Mouse (Mus musculus): ENCODE data around the gene Srsf9. TPM values are rescaled to one million over a fixed set of nuclear protein-coding genes. Genes with fewer than 3 reads are reported as not detected.
A peak's percentile ranks its signal among the peaks of the same experiment; 100 is the strongest.

Gene Srsf9
- polyA plus RNA-seq (2015; fragmentation: Nextera tagmentation; extraction: Ambion mirVana): 121 and 129 TPM in 2 replicates

DNA sequence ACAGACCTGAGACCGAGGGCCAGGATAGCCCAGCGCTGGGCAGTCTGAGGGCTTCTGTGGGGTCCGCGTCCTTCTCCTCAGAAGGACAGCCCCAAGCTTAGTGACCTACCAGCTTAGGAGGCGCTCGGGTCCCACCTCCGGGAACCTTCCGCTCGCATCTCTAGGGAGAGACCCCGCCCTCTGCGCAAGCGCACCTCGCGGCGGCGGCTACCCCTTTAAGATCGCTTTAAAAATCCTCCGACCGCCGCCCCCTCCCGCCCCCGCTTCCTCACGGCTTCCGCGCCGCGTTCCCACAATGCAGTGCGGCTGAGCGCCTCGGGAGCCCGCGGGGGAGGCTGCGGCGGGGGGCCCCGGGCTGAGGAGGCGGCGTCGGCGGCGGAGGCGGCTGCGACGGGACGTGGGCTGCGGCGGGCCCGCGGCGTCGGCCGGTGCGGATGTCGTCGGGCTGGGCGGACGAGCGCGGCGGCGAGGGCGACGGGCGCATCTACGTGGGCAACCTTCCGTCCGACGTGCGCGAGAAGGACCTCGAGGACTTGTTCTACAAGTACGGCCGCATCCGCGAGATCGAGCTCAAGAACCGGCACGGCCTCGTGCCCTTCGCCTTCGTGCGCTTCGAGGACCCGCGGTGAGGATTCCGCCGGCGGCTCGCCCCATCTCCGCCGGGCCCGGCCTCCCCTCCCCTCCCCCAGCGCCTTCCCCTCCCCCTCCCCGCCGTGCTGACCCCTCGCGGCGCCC lies at the start of gene Srsf9:
TSS of gene Srsf9 (plus strand) at position 303 of the 735 bp plus-strand sequence.
- peaks cover 9% of the 10 kb centered on the region; the same call in 1 of the 2 replicates for H3K36me3 ChIP-seq (ENCODE audit: control insufficient read depth, insufficient read depth, low read length)
- H3K4me2 ChIP-seq (replicated peaks; ENCODE audit: low read depth): peak within 1 kb of the TSS; percentile 98
- TF ChIP-seq CTCF (IDR thresholded peaks at IDR 0.05; ENCODE audit: low read depth) (no peak), EP300 (optimal IDR thresholded peaks at IDR 0.05) (no peak)
- H3K9me3 ChIP-seq (ENCODE audit: control insufficient read depth, low read length): no peaks in the 10 kb centered on the region
- peaks cover 4% of the 10 kb centered on the region for H3K4me1 ChIP-seq (replicated peaks; ENCODE audit: control insufficient read depth, insufficient read depth)
- ATAC-seq (ENCODE audit: low FRiP score, low TSS enrichment): peak; percentile 94
- H3K9ac ChIP-seq (ENCODE audit: low read length): peak within 1 kb of the TSS; percentile 87
- WGBS: under 1% methylated on average over 50 of the region's 97 CpGs
- peak within 1 kb of the TSS; percentile 88 for H3K27ac ChIP-seq (replicated peaks)
- peak within 1 kb of the TSS; percentile 83 for H3K4me3 ChIP-seq (ENCODE audit: low read depth, low read length)
- peak; percentile 95 for DNase-seq (ENCODE audit: low spot score)
- no peaks in the 10 kb centered on the region for H3K27me3 ChIP-seq (ENCODE audit: control insufficient read depth, insufficient read depth, low read length)

DNA sequence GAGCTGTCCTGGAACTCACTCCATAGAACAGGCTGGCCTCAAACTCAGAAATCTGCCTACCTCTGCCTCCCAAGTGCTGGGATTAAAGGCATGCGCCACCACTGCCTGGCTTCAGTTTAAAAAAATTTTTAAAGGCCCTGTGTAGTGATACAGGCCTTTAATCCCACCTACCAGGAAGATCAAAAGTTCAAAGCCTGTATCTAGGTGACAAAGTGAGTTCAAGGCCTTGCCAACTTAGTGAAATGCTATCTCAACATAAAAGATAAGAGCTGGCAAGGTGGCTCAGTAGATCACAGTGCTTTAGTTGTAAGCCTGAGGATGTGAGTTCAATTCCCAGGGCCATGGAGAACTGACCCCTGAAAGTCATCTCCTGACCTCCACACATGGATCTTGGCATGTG lies 48.9 kb upstream of the Srsf9 start:
- DNase-seq (ENCODE audit: low spot score): no peak
- H3K4me3 ChIP-seq (ENCODE audit: low read depth, low read length): no peak overlapping the region
- H3K36me3 ChIP-seq (ENCODE audit: control insufficient read depth, insufficient read depth, low read length): no peaks in the 10 kb centered on the region
- H3K4me1 ChIP-seq (replicated peaks; ENCODE audit: control insufficient read depth, insufficient read depth): peaks cover 6% of the 10 kb centered on the region
- WGBS: 58% methylated on average over 1 of the region's 1 CpGs
- no peaks in the 10 kb centered on the region for H3K9me3 ChIP-seq (ENCODE audit: control insufficient read depth, low read length)
- no peaks in the 10 kb centered on the region for H3K27me3 ChIP-seq (ENCODE audit: control insufficient read depth, insufficient read depth, low read length)
- no peak overlapping the region for H3K27ac ChIP-seq (replicated peaks)
- ATAC-seq (ENCODE audit: low FRiP score, low TSS enrichment): no peak
- TF ChIP-seq CTCF (IDR thresholded peaks at IDR 0.05; ENCODE audit: low read depth) (no peak), EP300 (optimal IDR thresholded peaks at IDR 0.05) (no peak)
- H3K4me2 ChIP-seq (replicated peaks; ENCODE audit: low read depth): no peak overlapping the region
- no peak overlapping the region for H3K9ac ChIP-seq (ENCODE audit: low read length)

DNA sequence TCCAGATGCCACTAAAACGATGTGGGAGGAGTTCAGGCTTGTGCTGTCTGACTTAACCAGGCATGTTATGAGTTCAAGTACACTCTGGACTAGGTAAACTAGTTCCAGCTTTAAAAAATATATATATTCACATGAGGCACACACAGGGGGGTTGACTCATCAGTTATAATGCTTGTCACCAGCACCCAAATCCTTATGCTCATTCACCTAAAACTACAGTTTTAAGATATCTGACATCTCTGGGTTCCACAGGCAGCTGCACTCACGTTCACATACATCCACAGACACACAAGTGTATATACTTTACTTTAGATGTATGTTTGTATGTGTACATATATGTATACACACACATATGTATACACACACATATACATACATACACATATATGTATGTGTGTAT lies 48.2 kb upstream of the Srsf9 start:
- Histone ChIP-seq H3K27me3 (ENCODE audit: control insufficient read depth, insufficient read depth, low read length) (no peaks in the 10 kb centered on the region), H3K9me3 (ENCODE audit: control insufficient read depth, low read length) (no peaks in the 10 kb centered on the region), H3K4me1 (replicated peaks; ENCODE audit: control insufficient read depth, insufficient read depth) (peaks cover 3% of the 10 kb centered on the region; the same call in 1 of the 2 replicates), H3K36me3 (ENCODE audit: control insufficient read depth, insufficient read depth, low read length) (no peaks in the 10 kb centered on the region), H3K4me2 (replicated peaks; ENCODE audit: low read depth) (no peak overlapping the region), H3K27ac (replicated peaks) (no peak overlapping the region), H3K9ac (ENCODE audit: low read length) (no peak overlapping the region), H3K4me3 (ENCODE audit: low read depth, low read length) (no peak overlapping the region)
- ATAC-seq (ENCODE audit: low FRiP score, low TSS enrichment) (no peak), DNase-seq (ENCODE audit: low spot score) (no peak)
- no peak for TF ChIP-seq EP300 (optimal IDR thresholded peaks at IDR 0.05)
- TF ChIP-seq CTCF (IDR thresholded peaks at IDR 0.05; ENCODE audit: low read depth): no peak
- WGBS: 60% methylated on average over 2 of the region's 2 CpGs

DNA sequence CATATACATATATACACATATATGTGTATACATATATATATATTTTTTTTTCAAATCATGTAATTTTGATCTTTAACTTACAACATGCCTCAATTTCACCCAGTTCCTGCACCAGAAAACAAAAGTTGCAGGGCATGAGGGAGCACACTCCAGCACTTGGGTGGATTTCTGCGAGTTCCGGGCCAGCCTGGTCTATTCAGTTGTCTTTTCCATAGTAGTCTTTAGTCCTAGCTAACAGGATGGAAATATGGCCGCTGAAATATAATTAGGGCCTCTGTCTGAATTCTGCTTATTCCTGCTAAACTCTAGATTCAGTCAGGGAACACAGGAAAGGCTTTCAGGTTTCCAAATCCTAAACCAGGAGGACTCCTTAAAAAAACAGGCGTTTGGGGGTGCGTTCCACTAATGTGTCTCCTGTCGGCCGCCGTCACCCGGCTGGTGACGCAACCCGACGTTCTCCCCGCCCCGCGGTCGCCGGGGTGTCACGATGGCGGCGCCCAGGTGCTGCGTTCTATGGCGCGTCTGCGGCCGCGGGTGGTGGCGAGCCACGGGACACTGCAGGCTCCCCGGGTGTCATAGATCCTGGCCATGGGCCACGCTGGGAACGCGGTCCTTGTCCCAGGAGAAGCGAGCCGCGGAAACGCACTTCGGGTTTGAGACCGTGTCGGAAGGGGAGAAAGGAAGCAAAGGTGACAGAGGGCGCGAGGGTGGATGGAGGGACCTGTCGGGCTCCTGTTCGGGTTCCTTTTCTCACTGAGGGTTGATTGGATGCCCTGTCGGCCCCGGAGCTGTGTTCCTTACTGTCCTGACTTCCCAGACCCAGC lies 47.5 kb upstream of the Srsf9 start, which contains the start of gene Coq5:
TSS of gene Coq5 (plus strand) at position 441 of the 824 bp plus-strand sequence.
- Histone ChIP-seq H3K9me3 (ENCODE audit: control insufficient read depth, low read length) (no peaks in the 10 kb centered on the region), H3K9ac (ENCODE audit: low read length) (peak within 1 kb of the TSS; percentile 89), H3K36me3 (ENCODE audit: control insufficient read depth, insufficient read depth, low read length) (peaks cover 1% of the 10 kb centered on the region; the same call in 1 of the 2 replicates), H3K27me3 (ENCODE audit: control insufficient read depth, insufficient read depth, low read length) (no peaks in the 10 kb centered on the region), H3K27ac (replicated peaks) (peak within 1 kb of the TSS; percentile 75), H3K4me2 (replicated peaks; ENCODE audit: low read depth) (peak within 1 kb of the TSS; percentile 89), H3K4me1 (replicated peaks; ENCODE audit: control insufficient read depth, insufficient read depth) (peaks cover 3% of the 10 kb centered on the region; the same call in 1 of the 2 replicates), H3K4me3 (ENCODE audit: low read depth, low read length) (peak within 1 kb of the TSS; percentile 93)
- TF ChIP-seq EP300 (optimal IDR thresholded peaks at IDR 0.05) (no peak), CTCF (IDR thresholded peaks at IDR 0.05; ENCODE audit: low read depth) (no peak)
- DNase-seq (ENCODE audit: low spot score) (peak; percentile 88), ATAC-seq (ENCODE audit: low FRiP score, low TSS enrichment) (peak; percentile 76)
- 3% methylated on average over 45 of the region's 45 CpGs for WGBS

DNA sequence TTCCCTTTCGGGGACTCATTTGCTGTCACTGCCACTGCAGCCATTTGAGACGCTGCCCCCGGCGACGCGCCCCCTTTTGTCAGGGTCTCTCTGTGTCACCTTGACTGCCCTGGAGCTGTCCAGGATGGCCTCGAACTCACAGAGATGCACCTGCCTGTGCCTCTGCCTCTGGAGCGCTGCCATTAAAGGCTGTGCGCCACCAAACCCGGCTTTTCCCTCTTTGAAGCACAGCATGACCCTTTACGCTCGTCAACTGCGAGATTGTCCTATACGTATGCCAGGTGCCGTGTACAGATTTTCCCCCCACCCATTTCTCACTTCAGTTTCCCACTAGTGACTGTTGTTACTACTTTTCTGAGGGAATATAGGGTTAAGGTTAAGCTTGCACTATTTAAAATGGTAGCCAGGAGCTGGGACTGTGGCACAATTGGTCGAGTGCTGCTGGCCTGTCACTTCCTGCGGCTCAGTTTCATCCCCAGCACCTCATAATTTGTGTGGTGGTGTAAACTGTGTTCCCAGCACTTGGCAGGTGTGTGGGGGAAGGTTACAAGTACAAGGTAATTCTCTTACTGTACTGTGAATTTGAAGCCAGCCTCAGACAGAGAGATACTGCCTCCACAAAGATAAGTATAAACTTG lies 46.8 kb upstream of the Srsf9 start:
- 4% methylated on average over 17 of the region's 17 CpGs for WGBS
- DNase-seq (ENCODE audit: low spot score): peak; percentile 28

More for the DNA sequence above, 46.8 kb upstream of the Srsf9 start:
- peaks cover 3% of the 10 kb centered on the region; the same call in 1 of the 2 replicates for H3K36me3 ChIP-seq (ENCODE audit: control insufficient read depth, insufficient read depth, low read length)
- no peaks in the 10 kb centered on the region for H3K27me3 ChIP-seq (ENCODE audit: control insufficient read depth, insufficient read depth, low read length)
- ATAC-seq (ENCODE audit: low FRiP score, low TSS enrichment): peak; percentile 31
- peak overlapping the region; percentile 93 for H3K4me3 ChIP-seq (ENCODE audit: low read depth, low read length)
- H3K27ac ChIP-seq (replicated peaks): peak overlapping the region; percentile 13; the same call in 1 of the 2 replicates
- H3K4me2 ChIP-seq (replicated peaks; ENCODE audit: low read depth): peak overlapping the region; percentile 89
- H3K4me1 ChIP-seq (replicated peaks; ENCODE audit: control insufficient read depth, insufficient read depth): peaks cover 3% of the 10 kb centered on the region; the same call in 1 of the 2 replicates
- peak overlapping the region; percentile 89 for H3K9ac ChIP-seq (ENCODE audit: low read length)
- TF ChIP-seq CTCF (IDR thresholded peaks at IDR 0.05; ENCODE audit: low read depth) (no peak), EP300 (optimal IDR thresholded peaks at IDR 0.05) (no peak)
- H3K9me3 ChIP-seq (ENCODE audit: control insufficient read depth, low read length): no peaks in the 10 kb centered on the region

Data from stomach, postnatal 0 days (tissue).